Mouse (Mus musculus) gonadal fat pad, adult 2 months (tissue): ENCODE data around the gene Zfp341. TPM values are rescaled to one million over a fixed set of nuclear protein-coding genes. Genes with fewer than 3 reads are reported as not detected.

ENCODE experiments used
- DNase-seq: peaks from one replicate; pipeline ENCODE4 v3.0.0-alpha.2; 2012; ENCODE audit warnings: low read depth
- polyA plus RNA-seq: library from polyadenylated mRNA; depleted of rRNA; stranded (reverse); fragments of >200 nt; gene quantifications from 2 replicates; pipeline ENCODE4 v1.2.3, GENCODE M21; 2012

Zfp341 gene
- polyA plus RNA-seq, 1 experiment = 4.4 TPM

DNA sequence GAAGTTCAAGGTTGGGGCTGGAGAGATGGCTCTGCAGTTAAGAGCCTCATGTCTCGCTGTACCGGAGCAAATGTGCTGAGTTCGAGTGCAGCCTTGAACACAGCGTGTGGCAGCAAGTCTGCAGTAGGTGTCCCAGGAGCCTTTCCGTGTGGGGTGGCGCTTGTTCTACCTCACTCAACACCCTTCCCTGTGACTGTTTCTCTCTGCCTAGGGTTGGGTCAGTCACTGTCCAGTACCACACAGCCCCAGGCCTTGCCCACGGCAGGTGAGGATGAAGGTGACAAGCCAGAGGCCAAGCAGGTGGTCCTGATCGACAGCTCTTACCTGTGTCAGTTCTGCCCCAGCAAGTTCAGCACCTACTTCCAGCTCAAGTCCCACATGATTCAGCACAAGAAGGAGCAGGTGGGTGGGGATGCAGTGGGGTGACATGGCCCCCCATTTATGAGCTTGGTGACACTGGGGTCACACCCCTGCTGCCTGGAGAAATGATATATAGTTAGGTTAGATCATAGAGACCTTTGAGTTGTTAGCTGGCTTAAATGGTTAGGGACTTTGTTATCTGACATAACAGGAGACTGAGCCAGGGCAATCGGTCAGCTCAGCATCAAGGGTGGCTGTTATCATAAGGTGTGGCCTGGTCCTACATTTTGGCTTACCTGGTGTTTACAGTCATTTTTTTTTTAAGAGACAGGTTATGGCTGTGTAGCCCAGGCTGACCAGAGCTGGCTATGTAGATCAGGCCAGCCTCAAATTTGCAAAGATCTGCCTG is 21.0 kb downstream of the Zfp341 start:
- no peak for DNase-seq

DNA sequence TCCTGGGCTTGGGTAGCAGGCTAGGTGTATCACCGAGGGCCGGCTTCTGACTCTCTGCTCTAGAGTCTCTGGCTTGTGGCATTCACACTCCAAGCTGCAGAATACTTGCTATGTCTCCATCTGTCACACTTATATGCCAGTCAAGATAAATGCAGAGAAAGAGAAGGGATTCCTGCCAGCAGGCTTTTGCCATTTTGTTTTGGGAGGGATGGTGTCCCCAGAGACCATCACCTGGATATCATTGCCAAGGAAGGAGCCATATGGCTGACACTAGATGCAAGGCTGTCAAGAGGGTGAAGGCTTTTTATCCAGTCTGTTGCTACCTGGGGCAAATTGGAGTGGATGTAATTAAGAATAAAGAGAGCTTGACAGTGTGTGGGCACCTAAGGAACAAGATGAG is 22.7 kb downstream of the Zfp341 start:
- DNase-seq = no peak

GRCm38 (mm10) chr2:154638521-154638920 is 25.4 kb downstream of the Zfp341 start:
- DNase-seq = no peak

DNA sequence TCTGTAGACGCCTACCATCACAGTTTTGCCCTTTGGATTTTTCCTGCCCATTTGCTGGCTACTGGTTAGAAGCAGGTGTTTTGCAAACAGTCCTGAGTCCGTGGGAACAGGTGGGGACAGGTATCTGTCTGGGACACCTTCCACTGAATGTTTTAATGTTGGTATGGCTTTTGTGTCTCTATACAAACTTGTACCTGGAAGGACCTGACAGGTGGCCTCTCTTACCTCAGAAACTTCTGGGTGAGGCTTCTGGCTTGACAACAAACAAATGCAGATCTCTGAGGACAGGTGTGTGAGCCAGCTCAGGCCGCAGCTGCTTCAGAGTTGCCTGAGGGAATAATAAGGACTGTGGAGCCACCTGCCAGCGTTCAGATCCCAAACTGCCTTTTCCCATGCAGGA is 26.0 kb downstream of the Zfp341 start:
- DNase-seq = peak; percentile 62

DNA sequence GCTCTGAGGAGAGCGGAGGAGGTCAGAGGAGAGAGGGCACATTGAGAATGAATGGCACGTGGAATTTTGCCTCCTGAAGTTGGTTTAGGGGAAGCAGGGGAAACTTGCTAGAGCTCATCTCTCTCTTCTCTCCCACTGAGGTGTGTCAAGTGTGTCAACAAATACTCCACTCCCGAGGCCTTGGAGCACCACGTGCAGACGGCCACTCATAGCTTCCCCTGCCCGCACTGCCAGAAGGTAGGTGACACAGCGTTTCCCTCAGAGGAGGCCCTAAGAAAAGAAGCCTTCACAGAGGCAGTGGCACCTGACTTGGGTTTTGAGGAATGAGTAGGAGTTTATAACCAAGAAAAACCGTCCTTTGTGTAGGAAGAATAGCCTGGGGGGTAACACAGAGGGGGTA is 28.1 kb downstream of the Zfp341 start:
- no peak for DNase-seq

DNA sequence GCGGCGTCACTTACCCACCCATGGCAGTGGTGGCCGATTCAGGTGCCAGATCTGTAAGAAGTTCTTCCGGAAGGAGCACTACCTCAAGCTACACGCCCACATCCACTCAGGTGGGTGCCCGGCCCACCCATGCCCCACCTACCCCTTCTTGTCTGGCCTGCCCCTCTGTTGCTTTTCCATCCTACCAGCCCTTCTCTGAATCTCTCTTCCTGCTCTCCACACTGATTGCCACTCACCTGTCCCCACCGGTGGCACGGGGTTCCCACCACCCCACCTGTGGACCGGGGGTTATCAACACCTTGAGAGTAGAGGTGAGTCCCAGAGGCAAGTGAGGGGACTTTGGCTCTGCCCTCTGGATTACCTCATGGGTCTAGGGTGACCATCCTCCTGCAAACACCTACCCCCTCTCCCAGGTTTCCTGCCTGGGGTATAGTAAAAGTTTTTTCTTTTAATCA is 28.9 kb downstream of the Zfp341 start:
- DNase-seq = no peak

GRCm38 (mm10) chr2:154642712-154643385 is 29.8 kb downstream of the Zfp341 start:
- DNase-seq = no peak

DNA sequence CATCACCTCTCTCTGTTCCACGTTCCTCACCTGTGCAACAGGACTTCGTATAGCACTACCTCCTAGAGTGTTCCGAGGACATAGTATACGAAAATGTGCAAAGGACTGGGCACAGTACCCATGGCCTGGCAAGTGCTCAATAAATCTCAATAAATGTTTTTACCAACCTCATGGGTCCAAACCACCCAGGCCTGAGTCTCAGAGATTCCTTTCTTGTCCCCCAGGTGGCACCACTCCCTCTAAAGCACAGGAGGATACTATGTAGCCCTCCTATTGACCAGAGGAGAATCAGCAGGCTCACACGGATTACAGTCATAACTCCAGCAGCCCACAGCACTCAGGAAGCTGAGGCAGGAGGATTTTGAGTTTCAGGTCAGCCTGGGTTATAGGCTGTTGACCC is 33.5 kb downstream of the Zfp341 start:
- DNase-seq = no peak

DNA sequence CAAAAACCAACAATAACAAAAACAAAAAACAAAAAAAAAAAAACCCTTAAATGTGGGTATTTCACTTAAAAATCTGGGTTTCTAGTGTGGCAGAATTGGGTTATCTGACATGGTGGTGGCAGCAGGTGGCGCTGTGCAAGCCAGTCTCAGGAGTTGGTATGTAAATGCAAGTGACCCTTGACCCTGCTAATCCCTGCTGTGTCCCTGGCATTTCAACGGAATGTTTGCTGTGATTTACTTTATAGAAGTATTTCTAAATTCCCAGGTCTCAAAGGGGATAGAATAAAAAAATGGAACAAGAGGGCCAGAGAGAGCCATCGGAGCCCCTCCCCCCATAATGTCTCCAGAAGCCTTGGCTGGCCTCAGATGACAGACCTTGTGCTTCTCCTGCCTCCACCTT is 35.0 kb downstream of the Zfp341 start:
- no peak for DNase-seq

- no peak for DNase-seq
Measured at GRCm38 (mm10) chr2:154650404-154650803, 37.3 kb downstream of the Zfp341 start.

- DNase-seq = no peak
Measured at GRCm38 (mm10) chr2:154651363-154651762, 38.3 kb downstream of the Zfp341 start, which contains the start of gene Chmp4b. Gene Chmp4b (plus strand): TSS chr2:154651705.

GRCm38 (mm10) chr2:154654976-154655375 is 41.9 kb downstream of the Zfp341 start:
- DNase-seq = no peak

GRCm38 (mm10) chr2:154655878-154656414 is 42.8 kb downstream of the Zfp341 start:
- no peak for DNase-seq

GRCm38 (mm10) chr2:154656710-154657485 is 43.8 kb downstream of the Zfp341 start:
- DNase-seq = peak; percentile 91

GRCm38 (mm10) chr2:154657486-154658237 is 44.6 kb downstream of the Zfp341 start:
- no peak for DNase-seq

- no peak for DNase-seq
Measured at GRCm38 (mm10) chr2:154659070-154659469, 46.0 kb downstream of the Zfp341 start.

- no peak for DNase-seq
Measured at GRCm38 (mm10) chr2:154659531-154660074, 46.5 kb downstream of the Zfp341 start.

- no peak for DNase-seq
Measured at GRCm38 (mm10) chr2:154668680-154669079, 55.6 kb downstream of the Zfp341 start.

- DNase-seq = no peak
Measured at GRCm38 (mm10) chr2:154670106-154670505, 57.0 kb downstream of the Zfp341 start.

DNA sequence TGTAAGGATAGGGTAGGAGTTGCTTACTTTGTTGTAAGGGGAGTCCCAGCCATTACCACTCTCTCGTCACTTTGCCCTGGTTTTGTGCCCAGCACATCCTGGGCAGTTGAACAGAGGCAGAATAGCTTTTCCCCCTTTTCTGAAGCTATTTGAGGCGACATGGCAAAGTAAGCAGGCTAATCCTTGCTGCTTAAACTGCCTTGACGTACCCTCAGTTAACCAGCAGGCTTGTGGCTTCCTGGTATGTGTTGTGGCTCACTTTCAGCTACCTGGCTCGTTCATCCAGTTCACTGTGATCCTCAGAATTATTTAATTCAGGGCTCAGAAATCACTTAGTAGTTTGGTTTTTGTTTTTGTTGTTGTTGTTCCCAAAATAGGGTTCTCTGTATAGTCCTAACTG is 57.6 kb downstream of the Zfp341 start:
- no peak for DNase-seq

- DNase-seq = no peak
Measured at GRCm38 (mm10) chr2:154674008-154674407, 60.9 kb downstream of the Zfp341 start.
